Mouse (Mus musculus) cerebellum, postnatal 36 days (tissue): ENCODE measurements around the gene Anxa2.

ENCODE experiments used
- DNase-seq, 2 experiments: peaks; one replicate each; pipeline ENCODE4 v3.0.0; 2021 to 2022; ENCODE audit warnings: mixed read lengths in 2 of 2

Anxa2 gene

GRCm38 (mm10) chr9:69453066-69453900 lies at the start of gene Anxa2:
Gene Anxa2 (plus strand): TSS chr9:69453620.
- DNase-seq, result peak; percentile 43 to 45

DNA sequence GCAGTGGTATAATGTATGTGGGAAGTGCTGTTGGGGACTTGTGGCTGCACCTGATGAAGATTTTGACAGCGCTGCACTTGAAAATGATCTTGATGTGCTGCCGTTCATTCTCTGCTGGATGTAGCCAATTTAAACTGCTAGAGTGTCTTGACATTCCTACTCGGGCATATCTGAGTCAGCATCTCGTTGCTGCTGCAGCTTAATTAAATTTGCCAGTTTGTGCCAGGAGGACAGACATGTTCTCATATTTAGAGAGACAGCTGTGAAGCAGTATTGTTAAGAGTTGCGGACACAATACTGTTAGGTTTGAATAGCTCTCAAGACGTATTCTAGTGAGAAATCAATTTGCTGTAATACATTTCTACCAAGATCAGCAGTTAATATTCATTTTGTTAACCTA lies 48.7 kb upstream of the Anxa2 start:
- no peak for DNase-seq

GRCm38 (mm10) chr9:69419476-69419875 lies 33.9 kb upstream of the Anxa2 start:
- DNase-seq, result no peak

DNA sequence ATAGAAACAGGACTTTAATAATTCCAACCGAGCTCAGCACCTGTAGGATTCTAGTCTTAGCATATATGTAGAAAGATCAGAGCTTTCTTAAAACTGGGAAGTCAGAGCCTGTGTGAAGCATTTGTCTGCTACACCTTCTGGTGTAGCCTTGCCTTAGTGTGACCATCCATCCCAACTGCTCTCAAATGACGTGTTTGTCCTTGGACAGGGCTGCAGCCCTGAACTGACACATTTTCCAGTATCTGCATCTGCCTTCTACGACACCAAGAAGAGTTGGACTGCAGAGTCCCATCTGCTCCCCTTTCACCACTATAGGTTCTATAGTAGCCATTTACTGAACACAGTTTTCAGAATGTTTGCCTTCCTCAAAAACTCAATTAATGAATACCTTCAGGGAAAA lies 22.9 kb upstream of the Anxa2 start:
- DNase-seq, result no peak

DNA sequence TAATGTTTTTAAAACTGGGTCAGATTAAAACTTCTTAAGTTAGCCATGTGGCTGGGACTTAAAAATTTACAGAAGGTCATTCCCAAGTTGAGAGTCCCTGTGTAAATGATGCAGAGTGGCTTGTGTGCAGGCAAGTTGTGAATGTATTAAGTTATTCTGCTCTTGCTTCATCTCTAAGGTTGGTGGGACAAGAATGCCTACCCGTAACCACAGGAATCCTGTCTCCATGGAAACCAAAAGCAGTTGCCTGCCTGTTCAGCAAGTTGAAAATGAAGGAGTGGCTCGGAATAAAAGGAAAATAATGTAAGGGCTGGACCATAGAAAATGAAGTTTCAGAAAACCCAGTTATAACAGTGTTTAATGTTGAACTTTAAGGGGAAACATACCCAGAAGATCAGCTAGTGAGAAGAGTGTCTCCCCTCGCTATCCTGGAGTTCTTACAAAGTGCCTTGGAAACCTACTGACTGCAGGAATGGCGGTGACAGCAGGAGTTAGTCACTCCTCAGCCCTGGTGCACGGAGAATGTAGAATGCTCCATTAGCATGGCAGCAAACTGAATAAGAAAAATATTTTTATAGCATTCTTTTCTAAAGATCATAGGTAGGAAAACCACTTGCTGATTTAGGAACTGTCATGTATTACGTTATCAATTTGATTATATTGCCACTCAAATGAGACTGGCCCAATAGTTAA lies 21.4 kb upstream of the Anxa2 start:
- no peak for DNase-seq

- DNase-seq, result no peak
These were observed 18.2 kb upstream of the Anxa2 start for GRCm38 (mm10) chr9:69435194-69435593.

GRCm38 (mm10) chr9:69435662-69436061 lies 17.8 kb upstream of the Anxa2 start:
- DNase-seq, result no peak

- no peak for DNase-seq
These were observed 13.5 kb upstream of the Anxa2 start for GRCm38 (mm10) chr9:69439805-69440357.

DNA sequence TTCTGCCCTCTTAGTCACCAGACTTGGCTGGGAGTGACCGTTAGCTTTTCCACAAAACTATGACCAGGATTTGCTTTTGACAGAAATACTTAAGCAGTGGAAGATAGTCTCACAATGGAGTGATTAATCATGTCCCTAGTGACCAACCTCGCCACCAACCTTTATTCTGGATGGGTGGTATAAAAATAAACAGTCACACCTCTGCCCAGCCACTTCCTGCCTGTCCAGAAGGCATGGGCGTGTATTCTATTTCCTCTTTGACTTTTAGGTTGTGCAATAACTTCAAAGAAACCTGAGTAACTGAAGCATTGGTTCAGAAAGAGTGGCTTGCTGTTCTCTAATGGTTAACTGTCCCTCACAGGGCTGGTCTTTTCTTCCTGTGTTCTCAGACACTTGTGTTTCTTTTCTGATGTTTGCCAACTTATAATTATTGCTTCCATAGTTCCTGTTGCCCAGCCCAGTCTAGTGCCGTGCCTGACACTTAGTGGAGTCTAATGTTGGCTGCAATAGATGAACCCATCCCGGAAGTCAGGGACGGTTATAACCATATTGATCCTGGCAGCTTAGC lies 10.9 kb upstream of the Anxa2 start:
- no peak for DNase-seq

DNA sequence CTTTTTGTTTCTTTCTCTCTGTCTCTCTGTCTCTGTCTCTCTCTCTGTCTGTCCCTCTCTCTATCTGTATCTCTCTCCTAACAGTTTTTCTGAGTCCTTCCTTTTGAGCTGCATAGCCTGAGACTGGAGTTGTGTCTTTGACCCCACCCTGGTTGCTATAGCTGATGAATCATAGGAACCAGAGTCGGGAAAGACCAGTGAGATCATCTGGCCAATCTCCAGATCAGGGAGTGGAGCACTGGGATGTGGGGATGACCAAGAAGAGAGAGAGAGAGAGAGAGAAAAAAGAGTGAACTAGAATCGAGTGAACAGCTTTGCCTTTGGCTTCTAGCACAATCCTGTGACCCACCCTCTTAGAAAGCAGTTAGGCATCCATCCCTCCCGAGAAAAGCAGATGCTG lies 10.2 kb upstream of the Anxa2 start:
- DNase-seq, result no peak

DNA sequence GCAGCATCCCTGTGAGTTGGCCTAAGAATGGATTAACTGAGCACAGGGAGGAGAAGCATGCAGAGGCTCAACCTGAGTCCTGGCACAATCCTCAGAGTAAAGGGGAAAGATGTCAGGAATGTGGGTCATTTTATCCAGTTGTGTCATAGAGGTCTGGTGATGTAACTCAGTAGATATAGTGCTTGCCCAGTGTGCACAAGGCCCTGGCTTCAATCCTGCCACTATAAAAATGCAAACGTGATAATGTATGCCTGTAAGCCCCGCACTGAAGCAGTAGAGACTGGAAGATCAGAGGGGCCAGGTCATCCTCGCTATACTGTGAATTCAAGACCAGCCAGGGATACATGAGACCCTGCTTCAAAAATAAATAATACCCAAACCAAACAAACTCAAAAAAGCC lies 4.6 kb upstream of the Anxa2 start:
- DNase-seq, result no peak

DNA sequence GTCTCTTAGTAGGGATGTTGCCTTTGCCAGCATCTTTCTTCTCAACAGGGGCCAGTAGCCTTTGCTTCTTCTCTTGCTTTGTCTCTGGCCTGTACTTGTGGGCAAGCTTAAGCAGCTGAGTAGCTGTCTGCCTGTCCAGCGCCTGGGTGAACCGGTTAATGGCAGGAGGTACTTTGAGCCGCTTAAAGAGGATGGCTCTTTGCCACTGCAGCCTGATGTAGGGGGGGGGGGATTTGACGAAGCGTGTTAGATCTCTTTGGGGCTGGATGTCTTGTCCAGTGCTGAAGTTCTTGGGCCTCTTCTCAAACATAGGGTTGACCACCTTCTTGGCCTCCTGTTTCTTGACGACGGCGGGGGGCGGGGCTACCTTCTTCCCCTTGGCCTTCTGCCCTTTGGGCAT lies 2.8 kb upstream of the Anxa2 start:
- DNase-seq, result no peak

DNA sequence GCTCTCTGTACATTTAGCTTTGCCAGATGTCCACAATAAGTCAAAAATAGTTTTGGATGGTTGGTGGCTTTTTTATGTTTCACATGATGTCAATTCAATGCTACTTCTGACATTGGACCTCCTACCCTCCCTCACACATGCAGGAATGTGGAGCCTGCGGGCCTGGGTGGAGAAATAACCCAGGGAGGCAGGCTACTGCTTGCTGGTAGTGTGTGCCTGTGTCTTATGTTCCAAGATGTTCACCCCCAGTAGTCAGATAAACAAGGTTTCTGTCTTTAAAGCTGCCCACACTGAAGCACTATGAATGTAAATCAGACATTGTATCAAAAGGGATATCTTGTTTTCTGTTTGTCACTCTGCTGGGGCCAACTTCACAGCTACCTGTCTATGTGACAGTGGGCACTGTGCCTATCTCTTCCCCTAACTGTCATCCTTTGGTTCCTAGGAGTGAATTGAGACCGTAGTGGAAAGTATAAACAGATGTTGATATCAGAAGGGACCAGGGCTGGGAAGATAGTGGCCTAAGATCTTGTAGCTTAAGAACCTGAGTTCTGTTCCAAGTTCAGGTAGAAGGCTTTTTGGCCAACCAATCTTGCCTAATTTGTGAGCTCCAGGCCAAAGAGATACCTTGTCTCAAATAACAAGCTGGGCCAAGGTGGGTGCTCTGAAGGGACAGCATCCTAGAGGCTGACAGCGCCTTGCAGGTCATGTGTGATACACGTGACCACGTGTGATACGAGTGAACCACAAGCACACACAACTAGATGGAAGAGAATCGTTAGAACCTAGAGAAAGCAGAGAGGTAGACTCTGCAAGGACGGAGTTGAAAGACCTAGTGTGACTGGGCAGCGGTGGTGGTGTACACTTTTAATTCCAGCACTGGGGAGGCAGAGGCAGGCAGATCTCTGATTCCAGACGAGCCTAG lies 1.3 kb upstream of the Anxa2 start:
- no peak for DNase-seq

DNA sequence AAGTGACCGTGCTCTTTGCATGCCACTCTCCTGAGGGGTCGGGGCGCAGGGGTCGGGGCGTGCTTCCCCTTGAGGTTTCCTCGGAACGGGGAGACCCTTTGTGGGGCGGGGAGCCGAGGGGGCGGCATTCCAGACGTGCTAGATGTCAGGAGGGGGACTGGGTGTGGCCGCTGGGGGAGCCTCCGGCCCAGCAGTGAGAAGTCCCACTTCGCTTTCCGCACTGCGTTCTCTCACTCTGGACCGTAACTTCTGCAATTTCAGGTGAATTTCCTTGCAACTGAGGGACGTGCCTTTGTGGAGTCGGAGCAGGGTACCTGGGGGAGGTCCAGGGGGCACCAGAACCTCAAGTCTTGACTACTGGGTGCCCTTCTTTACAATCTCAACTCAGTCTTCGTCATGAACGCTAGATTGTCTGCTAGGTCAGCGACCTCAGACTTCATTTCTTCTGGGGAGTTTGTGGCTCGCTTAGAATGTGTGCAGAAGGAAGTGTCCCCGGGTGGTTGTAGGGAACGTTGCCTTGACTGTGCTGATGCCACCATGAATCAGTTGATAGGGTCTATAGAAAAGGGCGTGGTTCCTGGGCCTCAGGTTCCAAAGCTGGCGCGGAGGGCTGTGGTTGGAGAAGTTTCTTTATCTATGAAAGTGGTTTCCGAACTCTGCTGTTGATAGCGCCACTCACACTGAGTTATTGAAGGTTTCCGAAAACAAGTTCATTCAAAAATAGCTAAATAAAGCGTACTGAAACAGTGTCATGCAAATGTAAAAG lies 664 bp downstream of the Anxa2 start:
- DNase-seq, result no peak

DNA sequence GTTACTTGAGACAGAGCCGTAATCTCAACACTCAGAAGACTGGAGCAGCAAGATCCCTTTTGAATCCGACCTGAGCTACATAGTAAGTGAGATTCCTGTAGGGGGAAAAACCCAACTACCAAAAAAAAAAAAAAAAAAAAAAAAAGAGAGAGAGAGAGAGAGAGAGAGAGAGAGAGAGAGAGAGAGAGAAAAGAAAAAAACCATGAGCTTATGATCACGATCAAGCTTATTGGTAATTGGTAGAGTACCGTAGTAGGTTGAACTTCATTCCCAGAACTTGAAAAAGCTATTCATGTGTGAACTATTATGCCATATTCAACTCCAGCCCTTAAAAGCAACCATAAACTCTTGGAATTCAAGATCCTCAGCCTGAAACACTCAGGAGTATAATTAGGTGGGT lies 1.3 kb downstream of the Anxa2 start:
- DNase-seq, result no peak

DNA sequence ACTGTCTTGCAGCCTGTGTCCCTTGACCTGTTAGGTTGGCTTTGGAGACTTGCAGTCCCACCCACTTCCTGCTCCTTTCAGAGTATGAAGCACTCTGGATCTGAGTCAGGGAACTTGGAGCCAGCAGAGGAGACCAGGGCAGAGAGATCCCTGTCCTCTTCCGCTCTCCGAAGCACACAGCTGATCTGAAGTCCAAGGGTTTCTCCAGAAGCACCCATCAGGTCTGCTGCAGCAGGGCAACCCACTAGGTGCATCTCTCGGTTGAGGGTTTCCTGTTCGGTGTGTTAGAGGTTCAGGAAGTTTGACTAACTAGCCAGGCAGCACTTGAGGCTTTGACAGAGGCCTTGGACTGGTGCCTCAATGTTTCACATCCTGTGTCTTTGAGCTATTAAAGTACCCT lies 2.0 kb downstream of the Anxa2 start:
- no peak for DNase-seq

GRCm38 (mm10) chr9:69456406-69457075 lies 3.1 kb downstream of the Anxa2 start:
- DNase-seq, result no peak

DNA sequence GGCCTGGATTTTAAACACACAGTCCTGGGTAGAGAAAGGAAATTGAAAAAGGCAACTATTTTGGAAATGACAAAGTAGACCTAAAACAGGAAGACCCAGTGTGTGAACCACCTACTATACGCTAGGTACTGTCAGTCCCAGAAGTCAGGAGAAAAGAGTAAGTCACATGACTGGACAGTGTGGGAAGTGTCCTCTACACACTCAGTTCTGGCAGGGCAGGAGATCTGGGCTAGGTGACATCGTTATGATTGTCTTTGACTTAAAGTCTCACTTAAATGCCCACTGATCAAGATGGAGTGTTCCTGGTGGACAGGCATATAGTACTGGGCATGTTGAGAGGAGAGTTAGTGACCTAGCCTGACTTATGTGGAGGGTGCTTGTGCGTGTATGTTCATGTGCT lies 3.7 kb downstream of the Anxa2 start:
- no peak for DNase-seq

GRCm38 (mm10) chr9:69457747-69458625 lies 4.6 kb downstream of the Anxa2 start:
- DNase-seq, result no peak

DNA sequence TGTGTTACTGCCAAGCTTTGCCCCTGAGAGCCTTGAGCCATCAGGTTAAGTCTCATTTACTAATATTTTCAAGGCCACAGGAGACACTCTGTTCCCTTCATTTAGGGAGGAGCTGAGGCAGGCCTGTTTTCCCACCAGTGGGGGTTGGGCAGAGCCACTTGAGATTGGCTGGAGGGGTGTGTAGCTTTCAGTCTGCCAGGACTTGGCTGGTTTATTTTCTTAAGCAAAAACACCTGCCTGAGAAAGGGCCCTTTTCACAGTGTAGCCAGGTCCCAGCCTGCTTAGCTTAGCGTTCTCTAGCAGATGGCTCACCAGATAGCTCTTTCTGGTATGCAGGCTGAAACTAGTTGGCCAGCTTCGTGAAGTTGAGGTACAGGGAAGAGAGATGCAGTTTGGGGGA lies 5.6 kb downstream of the Anxa2 start:
- DNase-seq, result no peak
